Mouse (Mus musculus) layer of hippocampus, postnatal 10 days (tissue): ENCODE measurements at regions not wholly inside any gene's neighbourhood (a gene's known extent, or its start where the extent isn't known, plus 50 kb on each side); places are given as distances from the start of the nearest gene placed in this dataset.

ENCODE experiments used
- DNase-seq, 2 experiments: peaks; one replicate each; pipeline ENCODE4 v3.0.0; 2021; ENCODE audit warnings: low spot score in 2 of 2

DNA sequence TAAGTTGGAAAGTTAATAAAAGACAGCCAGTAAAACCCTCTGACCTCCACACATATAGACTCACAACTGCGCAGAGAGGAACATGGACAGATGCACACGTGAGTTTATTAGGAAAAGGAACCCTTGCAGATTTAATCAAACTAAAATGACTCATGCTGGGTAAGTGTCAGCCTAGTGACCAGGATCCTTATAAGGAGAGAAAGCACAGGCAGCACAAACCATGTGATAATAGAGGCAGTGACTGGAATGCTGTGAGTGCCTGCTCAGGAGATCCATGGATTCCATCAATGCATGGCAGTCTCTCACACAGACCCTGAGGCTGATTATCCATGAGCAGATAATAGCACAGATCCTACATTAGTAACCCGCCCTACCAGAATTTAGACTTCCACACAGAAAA lies 162.2 kb upstream of the Mbnl1 start:
- DNase-seq: no peak

DNA sequence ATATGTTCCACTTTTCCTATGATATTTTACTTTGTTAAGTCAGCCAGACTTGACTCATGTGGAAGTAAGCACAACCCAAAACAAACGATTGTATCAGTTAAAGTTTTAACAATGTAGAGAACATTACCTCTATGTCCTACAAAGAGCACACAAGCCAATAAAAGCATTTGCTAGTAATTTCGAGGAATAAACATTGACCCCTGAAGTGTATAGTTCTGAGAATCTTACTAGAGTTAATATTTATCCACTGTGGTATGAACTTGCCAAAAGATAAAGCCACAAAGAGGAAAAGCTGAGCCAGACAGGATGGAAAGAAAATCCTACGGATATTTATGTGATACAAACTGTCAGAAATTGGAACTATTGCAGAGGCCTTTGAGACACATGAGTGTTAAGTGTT lies 161.5 kb upstream of the Mbnl1 start:
- no peak for DNase-seq

DNA sequence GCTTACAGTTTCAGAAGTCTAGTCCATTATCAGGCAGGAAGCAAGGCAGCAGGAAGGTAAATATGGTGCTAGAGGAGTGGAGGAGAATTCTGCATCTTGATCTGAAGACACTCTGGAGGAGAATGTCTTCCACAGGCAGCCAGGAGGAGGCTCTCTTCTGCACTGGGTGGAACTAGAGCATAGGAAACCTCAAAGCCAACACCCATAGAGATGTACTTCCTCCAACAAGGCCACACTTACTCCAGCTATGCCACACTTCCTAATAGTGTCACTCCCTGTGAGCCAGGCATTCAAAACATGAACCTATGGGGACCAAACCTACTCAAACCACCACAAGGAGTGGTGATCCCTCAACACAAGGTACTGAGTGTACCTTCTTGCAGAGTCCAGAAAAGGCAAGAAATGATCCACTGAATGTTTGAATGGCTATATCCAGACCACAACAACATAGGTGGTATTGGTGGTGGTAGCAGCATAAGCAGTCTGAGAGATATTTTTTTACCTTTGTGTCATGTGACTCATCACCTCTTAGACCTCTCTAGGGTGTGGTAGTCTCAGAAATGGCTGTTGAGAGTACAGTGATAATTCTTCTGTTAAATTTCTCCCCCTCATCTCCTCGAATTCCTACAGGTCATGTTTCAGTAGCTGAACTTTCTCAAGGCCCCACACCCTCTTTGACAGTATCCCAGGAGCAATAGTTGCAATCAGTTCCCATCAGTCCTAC lies 152.3 kb upstream of the Mbnl1 start:
- DNase-seq: no peak

DNA sequence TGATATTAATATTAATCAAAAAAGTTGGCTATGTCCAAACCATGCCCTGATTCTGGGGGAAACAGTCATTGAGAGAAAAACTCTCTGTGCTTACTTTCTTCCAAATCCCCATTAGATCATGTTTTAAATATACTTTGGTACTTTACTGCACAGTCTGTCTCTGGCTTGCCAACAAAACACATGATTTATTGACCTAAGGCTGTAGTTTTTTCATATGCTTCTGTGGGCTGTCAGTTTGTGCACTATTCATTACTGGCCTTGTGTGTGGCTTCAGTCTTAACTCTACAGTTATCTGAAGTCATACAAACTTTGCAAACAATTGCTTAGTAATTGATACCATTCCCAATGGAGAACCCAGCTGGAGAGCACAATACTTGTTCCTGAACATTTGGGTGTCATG lies 149.1 kb upstream of the Mbnl1 start:
- DNase-seq: no peak

DNA sequence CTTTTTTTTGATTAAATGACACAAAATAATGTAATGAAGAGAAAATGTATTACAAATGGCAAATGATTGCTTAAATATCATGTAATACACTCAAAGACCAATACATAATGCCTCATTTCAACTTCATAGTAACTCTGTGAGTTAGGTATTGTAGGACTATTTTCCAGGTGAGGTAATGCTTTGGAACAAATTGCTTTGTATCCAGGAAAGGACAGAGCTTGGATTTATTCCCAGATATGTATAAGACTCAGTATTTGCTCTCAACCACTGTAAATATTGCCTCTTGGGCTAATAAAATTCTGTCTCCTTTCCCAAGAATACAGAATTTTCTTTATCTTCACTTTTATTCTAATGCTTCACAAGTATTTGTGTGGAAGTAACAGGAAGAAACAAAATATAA lies 148.2 kb upstream of the Mbnl1 start:
- DNase-seq: no peak

DNA sequence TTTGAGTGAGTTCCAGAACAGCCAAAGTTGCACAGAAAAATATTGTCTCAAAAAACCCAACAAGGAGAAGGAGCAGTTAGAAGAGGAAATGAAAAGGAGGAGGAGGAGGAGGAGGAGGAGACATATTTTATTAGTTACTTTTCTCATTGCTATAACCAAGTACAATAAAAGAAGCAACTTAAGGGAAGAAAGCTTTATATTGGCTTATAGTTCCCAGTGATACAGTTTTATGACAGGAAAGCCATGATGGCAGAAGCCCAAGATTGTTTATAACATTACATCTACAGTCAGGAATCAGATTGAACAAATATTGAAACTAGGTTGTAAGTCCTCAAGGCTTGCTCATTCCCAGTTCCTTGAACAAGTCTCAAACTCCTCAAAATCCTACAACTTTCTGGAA lies 147.7 kb upstream of the Mbnl1 start:
- DNase-seq: no peak

DNA sequence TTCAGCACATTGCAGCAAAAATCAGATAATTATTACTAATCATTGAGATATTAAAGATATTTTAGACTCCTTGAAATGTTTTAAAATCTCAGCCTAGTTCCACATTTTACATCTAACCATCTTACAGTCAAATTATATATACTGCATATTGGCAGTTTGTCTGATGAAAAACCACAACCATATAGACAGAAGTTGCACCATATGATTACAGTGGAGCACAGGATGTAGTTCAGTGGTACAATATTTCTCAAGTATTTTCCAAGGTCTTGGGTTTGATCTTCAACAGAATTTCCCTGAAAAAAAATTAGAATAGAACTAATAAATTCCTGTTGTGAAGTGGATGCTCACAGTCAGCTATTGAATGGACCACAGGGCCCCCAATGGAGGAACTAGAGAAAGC lies 140.2 kb upstream of the Mbnl1 start:
- no peak for DNase-seq

DNA sequence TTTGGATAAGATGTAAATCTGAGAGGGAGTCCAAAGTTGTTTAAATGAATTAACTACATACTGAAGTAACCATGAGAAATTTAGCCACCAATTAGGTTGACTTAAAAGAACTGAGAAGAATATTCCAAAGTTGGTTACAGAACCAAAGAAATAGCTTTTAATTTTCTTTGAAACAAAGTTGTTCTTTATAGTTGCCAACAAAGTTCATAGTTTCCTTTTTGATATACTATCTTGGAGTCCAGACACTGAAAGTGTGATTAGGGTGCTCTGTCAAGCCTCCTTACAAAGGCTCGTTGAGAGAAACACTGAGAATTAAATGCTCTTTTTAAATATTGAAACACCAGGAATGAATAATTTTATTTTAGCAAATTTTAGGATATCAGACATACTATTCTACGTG lies 139.0 kb upstream of the Mbnl1 start:
- DNase-seq: no peak

DNA sequence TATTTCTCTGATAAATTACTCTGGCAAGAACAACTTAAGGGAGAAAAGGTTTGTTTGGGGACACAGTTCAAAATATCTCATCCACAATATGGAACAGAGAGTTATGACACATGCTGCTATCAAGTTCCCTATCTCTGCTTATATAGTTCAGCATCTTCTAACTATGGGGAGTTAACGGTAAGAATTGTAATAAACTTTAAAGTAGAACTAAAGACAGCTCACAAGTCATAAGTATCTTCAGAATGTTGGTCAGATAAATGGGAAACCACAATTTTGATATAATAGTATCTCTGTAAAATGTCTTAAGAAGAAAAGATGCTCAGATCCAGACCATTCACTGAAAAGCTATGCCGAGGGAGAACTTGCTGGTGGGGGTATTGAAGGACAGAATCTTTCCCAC lies 138.5 kb upstream of the Mbnl1 start:
- no peak for DNase-seq

DNA sequence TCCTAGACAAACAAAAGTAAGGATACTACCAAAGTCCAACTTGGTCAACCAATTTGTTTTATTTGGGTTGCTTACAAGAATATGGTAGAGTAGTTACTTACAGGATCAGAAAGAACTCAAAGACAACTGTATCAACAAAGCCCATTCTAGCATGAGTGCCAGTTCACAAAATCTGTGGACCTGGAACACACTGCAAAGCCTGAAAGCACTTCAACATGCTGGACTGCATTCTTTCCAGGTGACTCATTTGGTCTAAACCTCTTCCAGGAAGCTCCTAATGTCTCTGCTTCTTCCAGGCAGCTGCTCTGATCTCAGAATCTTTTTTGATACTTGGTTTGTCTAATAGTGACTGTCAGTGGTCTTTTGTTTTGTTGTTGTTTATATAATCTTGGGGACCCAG lies 126.2 kb upstream of the Mbnl1 start:
- no peak for DNase-seq

DNA sequence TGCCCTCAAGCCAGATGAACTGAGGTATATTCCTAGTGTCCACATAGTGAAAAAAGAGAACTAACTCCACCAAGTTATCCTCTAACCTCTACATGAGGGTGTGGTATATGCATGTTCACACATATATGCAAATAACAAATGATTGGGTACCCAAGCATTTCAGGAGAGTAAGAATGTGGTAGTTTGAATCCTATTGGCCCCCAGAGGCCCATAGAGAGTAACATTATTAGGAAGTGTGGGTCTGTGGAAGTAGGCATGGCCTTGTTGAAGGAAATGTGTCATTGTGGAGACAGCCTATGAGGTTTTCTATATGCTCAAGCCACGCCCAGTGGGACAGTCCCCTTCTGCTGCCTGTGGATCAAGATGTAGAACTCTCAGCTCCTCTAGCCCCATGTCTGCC lies 125.6 kb upstream of the Mbnl1 start:
- DNase-seq: no peak

DNA sequence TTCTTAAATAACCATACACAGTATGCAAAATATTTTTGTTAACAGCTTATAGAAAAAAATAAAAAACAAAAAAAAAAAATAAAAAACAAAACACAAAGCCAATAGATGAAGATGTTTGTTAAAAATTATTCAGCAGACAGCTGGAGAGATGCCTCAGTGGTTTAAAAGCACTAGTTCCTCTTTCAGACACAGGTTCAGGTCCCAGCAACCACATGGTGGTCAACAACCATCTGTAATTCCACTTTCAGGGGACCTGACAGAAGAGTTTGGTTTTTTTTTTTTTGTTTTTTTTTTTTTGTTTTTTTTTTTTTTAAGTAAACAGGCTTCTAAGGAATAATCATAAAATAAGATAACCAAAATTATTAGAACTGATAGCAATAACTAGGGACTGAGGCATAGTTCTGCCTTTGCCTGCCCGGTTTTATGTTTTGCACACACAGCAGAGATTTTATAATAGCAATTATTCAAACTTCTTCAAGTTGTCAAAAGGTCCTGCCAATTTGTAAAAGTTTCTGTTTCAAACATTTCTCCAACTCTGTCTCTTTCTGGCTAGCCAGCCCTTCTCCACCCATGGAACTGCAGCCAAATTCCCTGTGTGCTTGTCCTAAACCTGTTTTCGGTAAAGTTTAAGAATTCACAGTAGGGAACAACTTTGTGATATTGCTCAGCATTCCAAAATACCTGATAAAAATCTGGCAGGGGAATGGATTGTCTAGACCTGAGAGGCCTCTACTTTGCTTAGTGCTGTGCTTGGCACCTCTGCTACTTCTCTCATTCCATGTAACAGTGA lies 101.3 kb upstream of the Mbnl1 start:
- no peak for DNase-seq

DNA sequence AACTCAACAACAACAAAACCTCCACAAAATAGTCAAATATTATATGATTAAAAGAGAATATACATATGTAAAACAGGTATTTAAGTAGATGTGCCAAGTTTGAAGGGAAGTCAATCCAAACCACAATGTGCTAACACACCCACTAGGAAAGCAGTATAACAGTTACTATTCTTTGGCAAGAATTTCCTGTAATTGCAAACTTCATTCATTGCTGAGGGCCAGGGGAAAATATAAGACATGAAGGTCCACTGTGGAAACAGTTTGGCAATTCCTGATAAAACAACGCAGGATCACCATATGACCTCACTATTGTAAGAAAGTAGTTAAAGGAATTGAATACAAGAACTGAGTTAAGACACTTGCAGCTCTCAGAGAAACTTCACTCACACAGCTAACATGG lies 99.0 kb upstream of the Mbnl1 start:
- DNase-seq: no peak

DNA sequence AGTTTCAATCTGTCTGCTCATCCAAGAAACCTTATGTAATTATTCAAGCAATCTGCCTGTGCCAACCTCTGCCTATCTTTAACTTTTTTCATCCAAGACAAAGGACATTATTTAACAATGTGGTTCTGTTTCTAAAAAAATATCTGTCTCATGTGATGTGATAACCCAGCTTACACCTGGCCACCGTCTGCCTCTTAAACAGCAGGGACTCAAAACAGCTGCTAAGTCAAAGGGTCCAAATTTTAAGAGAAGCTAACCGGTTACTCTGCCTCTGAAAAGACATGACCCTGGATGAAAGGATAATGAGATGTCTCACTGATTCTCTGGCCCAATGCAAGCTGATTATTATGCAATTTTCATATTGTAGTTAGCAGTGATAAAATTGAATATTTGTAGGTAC lies 84.0 kb upstream of the Mbnl1 start:
- no peak for DNase-seq

DNA sequence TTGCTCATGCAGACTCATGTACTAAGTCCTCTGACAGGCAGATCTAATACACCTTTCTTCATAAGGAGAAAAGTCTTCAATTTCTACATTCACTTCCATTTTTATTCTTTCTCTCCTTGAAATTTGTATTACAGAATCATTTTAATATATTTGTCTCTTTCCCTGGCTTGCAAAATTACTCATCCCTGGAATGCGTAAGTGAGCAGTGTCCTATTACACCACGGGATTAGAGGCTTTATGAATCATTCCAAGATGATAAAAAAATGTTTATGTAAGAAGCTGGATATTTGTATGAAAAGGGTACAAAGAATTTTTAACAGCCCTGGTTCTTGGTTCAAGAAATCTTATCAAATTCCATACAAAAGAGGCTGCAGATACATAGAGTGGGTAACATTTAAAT lies 83.6 kb upstream of the Mbnl1 start:
- no peak for DNase-seq

DNA sequence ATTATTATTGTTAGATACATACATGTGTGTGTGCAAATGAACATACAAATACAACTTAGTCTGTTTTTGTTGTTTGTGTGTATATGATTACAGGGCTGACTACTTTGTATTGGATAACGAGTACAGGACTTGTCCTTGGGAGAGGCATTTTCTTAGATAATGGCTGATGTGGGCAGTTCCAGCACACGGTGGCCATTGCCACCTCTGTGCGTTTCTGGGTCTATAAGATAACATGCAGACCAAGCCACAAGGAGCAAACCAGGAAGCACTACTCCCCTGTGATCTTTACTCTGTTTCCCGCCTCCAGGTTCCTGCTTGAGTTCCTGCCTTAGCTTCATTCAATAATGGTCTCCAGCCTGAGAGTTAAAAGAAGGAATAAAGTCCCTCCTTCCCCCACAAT lies 77.3 kb upstream of the Mbnl1 start:
- no peak for DNase-seq

DNA sequence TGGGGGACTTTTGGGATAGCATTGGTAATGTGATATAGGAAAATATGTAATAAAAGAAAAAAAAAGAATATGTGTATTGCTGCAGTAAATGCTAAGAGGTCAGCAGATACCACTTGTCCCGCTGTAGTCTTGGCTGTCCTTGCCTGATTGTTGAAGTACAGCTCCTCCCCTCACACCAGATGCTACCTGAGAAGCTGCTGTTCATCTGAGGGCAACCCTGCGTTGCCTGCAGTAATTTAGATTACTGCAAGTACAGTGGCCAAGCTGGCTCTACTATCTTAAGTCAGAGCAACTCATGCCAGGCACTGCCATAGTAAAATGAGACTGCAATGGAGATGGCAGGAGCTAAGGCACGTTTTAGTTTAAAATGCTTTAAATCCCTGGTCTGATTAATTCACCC lies 75.7 kb upstream of the Mbnl1 start:
- DNase-seq: no peak

DNA sequence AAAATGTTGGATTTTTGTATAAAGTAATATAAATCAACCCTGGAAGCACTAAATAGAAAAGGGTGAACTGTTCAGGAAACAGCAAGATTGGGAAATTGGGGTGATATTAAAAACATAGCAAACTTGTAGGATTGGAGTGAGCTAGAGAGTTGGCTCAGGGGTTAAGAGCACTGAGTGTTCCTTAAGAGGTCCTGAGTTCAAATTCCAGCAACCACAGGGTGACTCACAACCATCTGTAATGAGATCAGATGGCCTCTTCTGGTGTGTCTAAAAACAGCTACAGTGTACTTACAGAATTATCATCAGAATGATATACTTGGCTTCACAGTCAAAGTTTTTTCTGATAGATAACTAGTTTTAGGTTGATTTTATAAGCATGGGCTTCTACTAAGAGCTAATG lies 73.8 kb upstream of the Mbnl1 start:
- DNase-seq: no peak

DNA sequence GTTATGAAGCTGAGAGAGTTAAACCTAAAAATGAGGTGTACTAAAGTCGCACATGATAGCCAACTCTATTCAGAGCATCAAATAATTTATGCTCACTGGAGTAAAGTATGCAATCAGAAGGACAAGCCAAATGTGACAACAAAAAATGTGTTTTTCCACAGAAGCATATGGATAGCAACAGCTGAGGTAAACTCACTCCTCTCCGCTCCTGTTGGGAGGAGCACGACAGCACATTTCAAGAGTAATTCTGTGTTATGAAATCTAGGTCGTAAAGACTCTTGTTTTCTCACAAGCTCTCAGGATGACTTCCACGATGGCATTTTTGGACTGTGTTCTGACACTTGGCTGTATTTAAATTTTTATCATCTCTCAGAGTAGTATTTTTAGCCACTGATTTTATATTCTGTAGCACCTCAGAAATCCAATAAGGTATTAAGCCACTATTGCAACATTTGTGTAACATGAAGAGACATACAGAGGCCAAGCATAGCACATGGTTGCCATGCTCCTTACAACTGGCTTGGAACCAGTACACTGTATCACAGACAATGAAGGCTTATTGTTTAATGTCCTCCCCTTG lies 70.3 kb upstream of the Mbnl1 start:
- no peak for DNase-seq

DNA sequence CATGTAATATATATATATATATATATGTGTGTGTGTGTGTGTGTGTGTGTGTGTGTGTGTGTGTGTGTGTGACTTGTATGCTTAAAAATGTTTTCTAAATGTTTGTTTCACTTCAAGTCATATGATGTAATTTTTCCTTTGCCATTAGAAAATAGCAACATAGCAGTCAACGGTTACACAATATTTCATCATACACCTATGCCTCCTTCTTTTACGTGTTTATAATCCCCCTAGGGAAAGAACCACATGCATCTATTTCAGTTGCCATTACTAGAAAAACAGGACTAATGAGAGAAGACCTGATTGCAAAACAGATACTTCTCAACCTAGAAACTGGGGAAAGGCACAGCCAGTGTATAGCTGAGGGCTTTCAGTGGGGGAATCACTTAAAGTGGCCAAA lies 65.2 kb upstream of the Mbnl1 start:
- no peak for DNase-seq

DNA sequence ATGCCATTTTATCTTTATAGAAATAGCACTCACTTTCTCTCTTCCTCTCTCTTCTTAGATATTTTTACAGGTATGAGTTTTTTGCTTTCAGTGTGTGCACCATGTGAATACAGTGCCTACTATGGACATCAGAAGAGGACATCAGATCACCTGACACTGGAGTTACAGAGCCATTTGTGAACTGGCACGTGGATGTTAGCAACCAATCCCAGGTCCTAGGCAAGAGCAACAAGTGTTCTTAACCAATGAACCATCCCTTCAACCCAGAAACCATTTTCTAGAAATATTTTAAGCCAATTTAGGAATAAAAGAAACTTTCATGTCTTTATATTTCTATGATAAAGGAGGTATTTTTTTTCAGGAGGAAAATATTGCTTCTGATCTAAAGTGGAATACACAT lies 64.7 kb upstream of the Mbnl1 start:
- no peak for DNase-seq

DNA sequence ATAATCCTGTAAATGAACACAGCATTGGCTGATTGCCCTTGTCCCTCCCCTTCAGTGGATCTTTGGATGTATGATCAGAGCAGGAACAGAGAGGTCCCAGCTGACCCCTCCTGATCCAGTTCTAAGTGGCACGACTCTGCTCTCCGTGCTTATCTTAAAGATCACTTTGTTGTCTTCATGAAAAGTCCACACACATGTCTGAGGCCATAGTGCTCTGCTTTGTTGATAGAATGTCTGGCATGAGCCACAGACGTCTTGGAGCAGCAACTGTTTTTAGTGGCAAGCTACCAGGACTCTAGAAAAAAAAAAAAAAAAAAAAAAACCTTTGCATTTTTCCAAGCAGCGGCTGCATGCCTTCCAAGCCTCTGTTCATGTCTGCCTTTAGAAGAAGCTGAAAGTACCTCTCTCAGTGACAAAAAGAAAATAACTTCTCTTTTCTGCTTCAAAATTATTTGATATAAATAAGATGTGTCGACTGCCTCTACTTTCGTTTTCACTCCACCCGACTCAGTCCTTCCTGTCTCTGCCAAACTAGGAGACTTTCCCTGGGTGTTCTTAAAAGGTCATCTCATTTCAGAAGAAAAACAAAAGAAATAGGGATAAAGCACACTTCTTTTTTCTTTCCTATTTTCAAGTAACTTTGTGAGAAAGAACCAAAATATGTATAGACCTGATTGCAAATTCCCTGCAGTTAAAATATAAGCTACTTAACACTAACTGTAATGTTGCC lies 63.9 kb upstream of the Mbnl1 start:
- peak; percentile 13 to 31 for DNase-seq
